Mouse (Mus musculus) liver, embryonic 11.5 days (tissue): ENCODE measurements around the gene Rgs12. TPM values are rescaled to one million over a fixed set of nuclear protein-coding genes. Genes with fewer than 3 reads are reported as not detected.

Source experiments
- ATAC-seq: fragments of 200-750 bp; cut with Nextera tagmentation; replicated peaks from 2 replicates; pipeline ENCODE4 v1.8.0; 2017; ENCODE audit warnings: moderate number of reproducible peaks, mild to moderate bottlenecking, moderate TSS enrichment, moderate library complexity; ENCODE audit not compliant: low FRiP score
- DNase-seq: peaks from one replicate; pipeline ENCODE4 v3.0.0-alpha.2; 2017; ENCODE audit warnings: low spot score
- H3K27ac ChIP-seq: fragments of 300-500 bp; sonication (generic); 2 replicates; pipeline ENCODE4 v1.5.1; 2014; ENCODE audit warnings: mild to moderate bottlenecking, low read depth, low read length, control low read depth
- H3K27me3 ChIP-seq: fragments of 300-500 bp; sonication (generic); replicated peaks from 2 replicates; pipeline ENCODE4 v1.6.1; 2014; ENCODE audit warnings: low read length, mixed read lengths; ENCODE audit not compliant: control insufficient read depth, insufficient read depth
- H3K36me3 ChIP-seq: fragments of 300-500 bp; sonication (generic); 2 replicates; pipeline ENCODE4 v1.6.1; 2014; ENCODE audit warnings: mild to moderate bottlenecking, low read length, moderate library complexity, mixed read lengths; ENCODE audit not compliant: control insufficient read depth, insufficient read depth
- H3K4me1 ChIP-seq: fragments of 300-500 bp; sonication (generic); replicated peaks from 2 replicates; pipeline ENCODE4 v1.6.1; 2014; ENCODE audit warnings: low read length, mixed read lengths; ENCODE audit not compliant: control insufficient read depth, insufficient read depth
- H3K4me2 ChIP-seq: fragments of 300-500 bp; sonication (generic); 2 replicates; pipeline ENCODE4 v1.6.1; 2014; ENCODE audit warnings: mild to moderate bottlenecking, control low read depth, moderate library complexity
- H3K4me3 ChIP-seq: fragments of 300-500 bp; sonication (generic); 2 replicates; pipeline ENCODE4 v1.5.1; 2014; ENCODE audit warnings: low read depth, low read length, control low read depth
- H3K9ac ChIP-seq: fragments of 300-500 bp; sonication (generic); 2 replicates; pipeline ENCODE4 v1.6.1; 2014; ENCODE audit warnings: low read depth, low read length, control low read depth
- H3K9me3 ChIP-seq: fragments of 300-500 bp; sonication (generic); 2 replicates; pipeline ENCODE4 v1.6.1; 2016; ENCODE audit warnings: low read length, inconsistent platforms, mixed read lengths; ENCODE audit not compliant: control insufficient read depth
- WGBS: fragments of 180-500 bp; shearing (Covaris S2); extraction: QIAGEN DNeasy Blood & Tissue Kit; methylation state at CpG from one replicate; pipeline ENCODE4 v1.1.7; 2014; 5-methylcytosine and 5-hydroxymethylcytosine counted together
- polyA plus RNA-seq: library from polyadenylated mRNA; unstranded; fragments of >200 nt; fragmentation: Nextera tagmentation; extraction: Ambion mirVana; gene quantifications from 2 replicates; pipeline ENCODE4 v1.2.1, GENCODE M21; 2014

Rgs12 gene
- polyA plus RNA-seq, 1 experiment from 2014 or later: 38.8 TPM

DNA sequence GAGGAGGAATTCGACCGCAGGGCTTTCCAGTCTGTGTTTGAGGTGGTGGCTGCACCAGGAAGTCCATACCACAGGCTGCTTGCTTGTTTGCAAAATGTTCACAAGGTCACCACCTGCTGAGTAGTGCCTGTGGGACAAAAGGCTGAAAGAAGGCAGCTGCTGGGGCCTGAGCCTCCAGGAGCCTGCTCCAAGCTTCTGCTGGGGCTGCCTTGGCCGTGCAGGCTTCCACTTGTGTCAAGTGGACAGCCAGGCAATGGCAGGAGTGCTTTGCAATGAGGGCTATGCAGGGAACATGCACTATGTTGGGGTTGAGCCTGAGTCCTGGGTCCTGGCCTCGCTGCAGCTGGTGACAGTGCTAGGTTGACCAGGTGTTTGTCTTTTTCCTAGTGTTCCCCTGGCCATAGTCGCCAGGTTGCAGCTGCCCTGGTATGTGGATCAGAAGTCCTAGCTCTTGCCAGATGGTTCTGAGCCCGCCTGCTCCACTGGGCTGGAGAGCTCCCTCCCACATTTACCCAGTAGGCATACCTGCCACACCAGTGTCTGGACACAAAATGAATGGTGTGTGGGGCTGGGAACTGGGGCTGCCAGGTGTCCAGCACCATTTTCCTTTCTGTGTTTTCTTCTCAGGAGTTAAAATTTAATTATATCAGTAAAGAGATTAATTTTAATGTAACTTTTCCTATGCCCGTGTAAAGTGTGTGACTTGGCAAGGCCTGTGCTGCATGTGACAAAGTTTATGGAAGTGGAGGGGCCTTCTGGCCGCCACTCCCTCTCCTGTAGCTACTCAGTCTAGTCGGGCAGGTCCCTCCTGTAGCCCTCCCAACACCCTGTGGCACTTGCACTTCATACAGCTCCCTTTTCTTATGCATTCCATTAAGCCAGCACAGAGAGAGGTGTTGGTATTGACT, 40.3 kb upstream of the Rgs12 start:
- H3K27ac ChIP-seq: peak overlapping the region; percentile 28; the same call in 1 of the 2 replicates
- peaks cover 28% of the 10 kb centered on the region for H3K36me3 ChIP-seq
- 77% methylated on average over 9 of the region's 9 CpGs for WGBS
- DNase-seq: no peak
- 0 out of 2 replicates have a peak, but pooled peaks cover 8% of the 10 kb centered on the region for H3K4me1 ChIP-seq
- H3K4me3 ChIP-seq: no peak overlapping the region
- no peaks in the 10 kb centered on the region for H3K9me3 ChIP-seq
- no peaks in the 10 kb centered on the region for H3K27me3 ChIP-seq
- no peak overlapping the region for H3K9ac ChIP-seq
- ATAC-seq: no peak
- H3K4me2 ChIP-seq: no peak overlapping the region

GRCm38 (mm10) chr5:34909634-34910503, 39.4 kb upstream of the Rgs12 start:
- Histone ChIP-seq H3K36me3 (peaks cover 28% of the 10 kb centered on the region), H3K4me2 (no peak overlapping the region)

DNA sequence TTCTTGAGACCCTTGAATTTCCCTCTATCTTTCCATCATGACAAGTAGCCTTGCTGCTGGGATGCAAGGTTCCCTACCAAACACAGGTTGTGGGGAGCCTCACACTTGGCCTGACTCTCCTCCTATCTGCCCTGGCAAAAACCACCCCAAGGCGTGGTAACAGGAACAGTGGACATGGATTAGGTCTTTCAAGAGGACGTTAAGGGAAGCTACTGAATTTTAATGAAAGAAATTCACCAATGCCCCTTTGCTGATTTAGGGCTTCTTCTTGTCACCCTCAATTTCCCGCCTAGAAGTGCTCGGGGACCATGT, 38.8 kb upstream of the Rgs12 start:
- 78% methylated on average over 4 of the region's 4 CpGs for WGBS
- Histone ChIP-seq H3K27me3 (no peaks in the 10 kb centered on the region), H3K4me2 (no peak overlapping the region)

More at GRCm38 (mm10) chr5:34909634-34910503, 39.4 kb upstream of the Rgs12 start:
- Histone ChIP-seq H3K9me3 (no peaks in the 10 kb centered on the region), H3K27me3 (no peaks in the 10 kb centered on the region), H3K4me3 (no peak overlapping the region), H3K4me1 (0 out of 2 replicates have a peak, but pooled peaks cover 8% of the 10 kb centered on the region), H3K27ac (peak overlapping the region; percentile 33; the same call in 1 of the 2 replicates), H3K9ac (no peak overlapping the region)
- ATAC-seq (peak; percentile 54), DNase-seq (no peak)
- WGBS: 73% methylated on average over 1 of the region's 1 CpGs

DNA sequence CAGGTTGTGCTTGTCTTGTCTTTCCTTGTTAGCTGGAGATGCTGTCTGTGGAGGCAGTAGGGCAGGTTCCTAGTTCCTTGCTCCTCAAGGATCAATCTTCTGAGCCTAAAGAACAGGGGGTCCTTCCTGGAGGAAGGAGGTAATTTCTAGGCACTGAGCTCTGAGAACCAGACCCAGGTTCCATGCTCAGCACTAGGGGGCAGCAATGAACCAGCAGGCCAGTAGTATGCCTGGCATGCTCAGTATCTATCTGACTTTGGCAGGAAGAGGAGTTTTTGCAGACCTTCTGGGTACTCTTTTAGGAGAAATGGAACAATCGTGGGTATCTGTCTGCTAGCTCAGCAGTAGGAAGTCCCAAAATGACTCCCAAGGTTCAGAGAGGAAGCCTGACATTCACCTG, 33.4 kb upstream of the Rgs12 start:
- Histone ChIP-seq H3K27me3 (no peaks in the 10 kb centered on the region), H3K4me2 (no peak overlapping the region), H3K9ac (no peak overlapping the region), H3K36me3 (no peaks in the 10 kb centered on the region), H3K27ac (no peak overlapping the region), H3K9me3 (no peaks in the 10 kb centered on the region), H3K4me3 (no peak overlapping the region), H3K4me1 (peaks cover 18% of the 10 kb centered on the region)
- DNase-seq (peak; percentile 61), ATAC-seq (peak; percentile 50; the same call in 1 of the 2 replicates)
- 4% methylated on average over 1 of the region's 1 CpGs for WGBS

More for the DNA sequence above, 38.8 kb upstream of the Rgs12 start:
- H3K9me3 ChIP-seq: no peaks in the 10 kb centered on the region
- H3K27ac ChIP-seq: peak overlapping the region; percentile 26; the same call in 1 of the 2 replicates
- H3K36me3 ChIP-seq: peaks cover 24% of the 10 kb centered on the region
- H3K9ac ChIP-seq: no peak overlapping the region
- DNase-seq (no peak), ATAC-seq (no peak)
- no peak overlapping the region for H3K4me3 ChIP-seq
- 0 out of 2 replicates have a peak, but pooled peaks cover 8% of the 10 kb centered on the region for H3K4me1 ChIP-seq

GRCm38 (mm10) chr5:34917234-34917655, 32.0 kb upstream of the Rgs12 start:
- Histone ChIP-seq H3K4me3 (no peak overlapping the region), H3K27me3 (no peaks in the 10 kb centered on the region), H3K9ac (no peak overlapping the region), H3K36me3 (peaks cover 2% of the 10 kb centered on the region; the same call in 1 of the 2 replicates), H3K4me2 (no peak overlapping the region), H3K4me1 (peaks cover 18% of the 10 kb centered on the region), H3K27ac (no peak overlapping the region), H3K9me3 (no peaks in the 10 kb centered on the region)
- 82% methylated on average over 10 of the region's 10 CpGs for WGBS
- ATAC-seq (no peak), DNase-seq (no peak)

GRCm38 (mm10) chr5:34918785-34919184, 30.5 kb upstream of the Rgs12 start:
- Histone ChIP-seq H3K4me1 (peaks cover 23% of the 10 kb centered on the region), H3K27me3 (no peaks in the 10 kb centered on the region), H3K9ac (0 out of 2 replicates have a peak overlapping the region, but pooled peaks have one; percentile 15), H3K4me2 (peak overlapping the region; percentile 16; the same call in 1 of the 2 replicates), H3K9me3 (no peaks in the 10 kb centered on the region), H3K4me3 (no peak overlapping the region), H3K27ac (peak overlapping the region; percentile 57), H3K36me3 (peaks cover 2% of the 10 kb centered on the region; the same call in 1 of the 2 replicates)
- ATAC-seq (peak; percentile 86), DNase-seq (no peak)
- 34% methylated on average over 3 of the region's 3 CpGs for WGBS

DNA sequence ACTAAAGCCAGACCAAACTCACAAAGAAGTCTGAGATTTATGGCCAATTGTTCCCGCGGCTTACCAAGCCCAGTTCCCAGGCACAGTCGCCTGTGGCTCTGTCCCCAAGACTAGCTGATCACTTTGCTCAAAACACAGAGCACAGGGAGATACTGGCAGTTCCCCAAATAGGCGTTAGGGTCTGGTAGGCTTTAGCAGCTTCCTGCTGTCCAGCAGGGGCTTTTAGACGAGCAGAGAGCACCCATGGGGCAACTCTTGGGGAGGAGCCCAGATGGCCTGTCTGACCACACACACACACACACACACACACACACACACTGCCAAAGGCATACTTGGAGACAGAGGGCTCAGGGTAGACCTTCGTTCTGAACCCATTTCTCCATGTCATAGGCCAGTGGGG, 26.7 kb upstream of the Rgs12 start:
- no peak overlapping the region for H3K4me3 ChIP-seq
- 68% methylated on average over 6 of the region's 6 CpGs for WGBS
- peaks cover 4% of the 10 kb centered on the region; the same call in 1 of the 2 replicates for H3K36me3 ChIP-seq
- no peak overlapping the region for H3K27ac ChIP-seq
- ATAC-seq (no peak), DNase-seq (no peak)
- no peaks in the 10 kb centered on the region for H3K27me3 ChIP-seq
- no peak overlapping the region for H3K4me2 ChIP-seq
- H3K9ac ChIP-seq: no peak overlapping the region
- H3K4me1 ChIP-seq: peaks cover 30% of the 10 kb centered on the region
- no peaks in the 10 kb centered on the region for H3K9me3 ChIP-seq

DNA sequence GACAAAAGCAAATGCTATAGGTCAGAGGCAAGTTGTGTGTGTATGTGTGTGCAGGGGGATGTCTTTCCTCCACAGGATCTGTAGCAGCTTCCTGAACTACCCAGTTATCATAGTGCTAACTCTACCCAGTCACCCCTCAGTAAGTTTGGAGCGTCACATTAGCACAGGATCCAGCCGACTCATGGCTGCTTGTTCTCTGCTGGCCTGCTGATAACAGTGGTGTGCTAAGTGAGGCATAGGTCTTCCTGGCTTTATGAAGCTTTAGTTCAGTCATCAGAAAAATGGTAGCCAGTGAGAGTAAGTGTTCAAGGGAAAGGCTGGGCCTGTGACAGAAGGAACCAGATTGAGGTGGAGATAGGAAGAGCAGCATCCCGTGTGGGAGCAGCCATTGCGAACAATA, 25.3 kb upstream of the Rgs12 start:
- peak; percentile 88 for ATAC-seq

More for the DNA sequence above, 25.3 kb upstream of the Rgs12 start:
- peak overlapping the region; percentile 50 for H3K27ac ChIP-seq
- H3K27me3 ChIP-seq: no peaks in the 10 kb centered on the region
- H3K4me3 ChIP-seq: no peak overlapping the region
- no peak overlapping the region for H3K4me2 ChIP-seq
- peaks cover 18% of the 10 kb centered on the region for H3K4me1 ChIP-seq
- no peak for DNase-seq
- H3K9ac ChIP-seq: 0 out of 2 replicates have a peak overlapping the region, but pooled peaks have one; percentile 1
- H3K36me3 ChIP-seq: peaks cover 4% of the 10 kb centered on the region; the same call in 1 of the 2 replicates
- 49% methylated on average over 4 of the region's 4 CpGs for WGBS
- H3K9me3 ChIP-seq: no peaks in the 10 kb centered on the region
